Mouse (Mus musculus): ENCODE results near the gene Crnkl1. TPM values are rescaled to one million over a fixed set of nuclear protein-coding genes. Genes with fewer than 3 reads are reported as not detected.
A peak's percentile ranks its signal among the peaks of the same experiment; 100 is the strongest.
"Not testable (repeated sequence)": the region's sequence is repeated elsewhere in the genome, so short reads cannot be mapped to it uniquely, and the experiment has no call there.

The Crnkl1 gene
- polyA plus RNA-seq, 1 experiment from 2014 or later: 24.1 TPM

GRCm38 (mm10) chr2:145948402-145948954, 13.7 kb upstream of the Crnkl1 start:
- Histone ChIP-seq H3K4me3 (ENCODE audit: low read depth, low read length) (no peak overlapping the region), H3K36me3 (ENCODE audit: control insufficient read depth, insufficient read depth, low read length) (no peaks in the 10 kb centered on the region), H3K4me2 (ENCODE audit: low read depth, low read length) (no peak overlapping the region), H3K9me3 (ENCODE audit: control insufficient read depth, low read length) (no peaks in the 10 kb centered on the region), H3K4me1 (ENCODE audit: control insufficient read depth, insufficient read depth, low read length) (no peaks in the 10 kb centered on the region), H3K27ac (replicated peaks; ENCODE audit: low read depth, low read length) (no peak overlapping the region), H3K9ac (ENCODE audit: low read depth, low read length) (no peak overlapping the region), H3K27me3 (replicated peaks; ENCODE audit: control insufficient read depth, insufficient read depth, low read length) (peaks cover 4% of the 10 kb centered on the region; the same call in 1 of the 2 replicates)
- no peak for DNase-seq (ENCODE audit: low spot score)
- no peak for ATAC-seq (ENCODE audit: low read depth)
- 63% methylated on average over 7 of the region's 7 CpGs for WGBS

- DNase-seq (ENCODE audit: low spot score) (peak; percentile 33), ATAC-seq (ENCODE audit: low read depth) (no peak)
- H3K4me3 ChIP-seq (ENCODE audit: low read depth, low read length): no peak overlapping the region
- no peak overlapping the region for H3K27ac ChIP-seq (replicated peaks; ENCODE audit: low read depth, low read length)
- no peaks in the 10 kb centered on the region for H3K4me1 ChIP-seq (ENCODE audit: control insufficient read depth, insufficient read depth, low read length)
- no peaks in the 10 kb centered on the region for H3K36me3 ChIP-seq (ENCODE audit: control insufficient read depth, insufficient read depth, low read length)
- no peaks in the 10 kb centered on the region for H3K27me3 ChIP-seq (replicated peaks; ENCODE audit: control insufficient read depth, insufficient read depth, low read length)
- H3K4me2 ChIP-seq (ENCODE audit: low read depth, low read length): no peak overlapping the region
- 50% methylated on average over 3 of the region's 3 CpGs for WGBS
- H3K9ac ChIP-seq (ENCODE audit: low read depth, low read length): no peak overlapping the region
- no peaks in the 10 kb centered on the region for H3K9me3 ChIP-seq (ENCODE audit: control insufficient read depth, low read length)
Measured at GRCm38 (mm10) chr2:145944286-145944685, 9.5 kb upstream of the Crnkl1 start.

GRCm38 (mm10) chr2:145941403-145941802, 6.6 kb upstream of the Crnkl1 start:
- no peak for ATAC-seq (ENCODE audit: low read depth)
- no peak for DNase-seq (ENCODE audit: low spot score)

GRCm38 (mm10) chr2:145936975-145937374, 2.2 kb upstream of the Crnkl1 start:
- Histone ChIP-seq H3K9ac (ENCODE audit: low read depth, low read length) (no peak overlapping the region), H3K4me2 (ENCODE audit: low read depth, low read length) (no peak overlapping the region), H3K4me1 (ENCODE audit: control insufficient read depth, insufficient read depth, low read length) (peaks cover 6% of the 10 kb centered on the region; the same call in 1 of the 2 replicates), H3K27me3 (replicated peaks; ENCODE audit: control insufficient read depth, insufficient read depth, low read length) (no peaks in the 10 kb centered on the region), H3K27ac (replicated peaks; ENCODE audit: low read depth, low read length) (no peak overlapping the region), H3K4me3 (ENCODE audit: low read depth, low read length) (no peak overlapping the region), H3K9me3 (ENCODE audit: control insufficient read depth, low read length) (no peaks in the 10 kb centered on the region), H3K36me3 (ENCODE audit: control insufficient read depth, insufficient read depth, low read length) (peaks cover 7% of the 10 kb centered on the region)
- no peak for ATAC-seq (ENCODE audit: low read depth)
- WGBS: 87% methylated on average over 8 of the region's 8 CpGs
- DNase-seq (ENCODE audit: low spot score): no peak

More at GRCm38 (mm10) chr2:145941403-145941802, 6.6 kb upstream of the Crnkl1 start:
- no peaks in the 10 kb centered on the region for H3K36me3 ChIP-seq (ENCODE audit: control insufficient read depth, insufficient read depth, low read length)
- H3K4me3 ChIP-seq (ENCODE audit: low read depth, low read length): no peak overlapping the region
- H3K9me3 ChIP-seq (ENCODE audit: control insufficient read depth, low read length): no peaks in the 10 kb centered on the region
- no peak overlapping the region for H3K4me2 ChIP-seq (ENCODE audit: low read depth, low read length)
- 63% methylated on average over 3 of the region's 3 CpGs for WGBS
- H3K27me3 ChIP-seq (replicated peaks; ENCODE audit: control insufficient read depth, insufficient read depth, low read length): no peaks in the 10 kb centered on the region
- H3K4me1 ChIP-seq (ENCODE audit: control insufficient read depth, insufficient read depth, low read length): no peaks in the 10 kb centered on the region
- no peak overlapping the region for H3K9ac ChIP-seq (ENCODE audit: low read depth, low read length)
- H3K27ac ChIP-seq (replicated peaks; ENCODE audit: low read depth, low read length): no peak overlapping the region

- ATAC-seq (ENCODE audit: low read depth) (no peak), DNase-seq (ENCODE audit: low spot score) (no peak)
- peaks cover 92% of the 10 kb centered on the region for H3K36me3 ChIP-seq (ENCODE audit: control insufficient read depth, insufficient read depth, low read length)
- WGBS: 79% methylated on average over 8 of the region's 8 CpGs
- H3K9me3 ChIP-seq (ENCODE audit: control insufficient read depth, low read length): no peaks in the 10 kb centered on the region
- no peaks in the 10 kb centered on the region for H3K27me3 ChIP-seq (replicated peaks; ENCODE audit: control insufficient read depth, insufficient read depth, low read length)
- H3K4me2 ChIP-seq (ENCODE audit: low read depth, low read length): no peak overlapping the region
- H3K4me1 ChIP-seq (ENCODE audit: control insufficient read depth, insufficient read depth, low read length): no peaks in the 10 kb centered on the region
- H3K27ac ChIP-seq (replicated peaks; ENCODE audit: low read depth, low read length): no peak overlapping the region
- no peak overlapping the region for H3K9ac ChIP-seq (ENCODE audit: low read depth, low read length)
- H3K4me3 ChIP-seq (ENCODE audit: low read depth, low read length): no peak overlapping the region
Measured at GRCm38 (mm10) chr2:145920941-145921650, 13.7 kb downstream of the Crnkl1 start.

- not testable (repeated sequence) for ATAC-seq (ENCODE audit: low read depth); H3K27me3 ChIP-seq (replicated peaks; ENCODE audit: control insufficient read depth, insufficient read depth, low read length); H3K4me2 ChIP-seq (ENCODE audit: low read depth, low read length); H3K9ac ChIP-seq (ENCODE audit: low read depth, low read length); DNase-seq (ENCODE audit: low spot score); H3K27ac ChIP-seq (replicated peaks; ENCODE audit: low read depth, low read length); H3K4me3 ChIP-seq (ENCODE audit: low read depth, low read length); H3K9me3 ChIP-seq (ENCODE audit: control insufficient read depth, low read length)
- peaks cover 17% of the 10 kb centered on the region for H3K4me1 ChIP-seq (ENCODE audit: control insufficient read depth, insufficient read depth, low read length)
- 44% methylated on average over 4 of the region's 4 CpGs for WGBS
- peaks cover 33% of the 10 kb centered on the region for H3K36me3 ChIP-seq (ENCODE audit: control insufficient read depth, insufficient read depth, low read length)
Measured at GRCm38 (mm10) chr2:145905884-145906283, 28.9 kb downstream of the Crnkl1 start.

GRCm38 (mm10) chr2:145905156-145905555, 29.7 kb downstream of the Crnkl1 start:
- WGBS: 84% methylated on average over 6 of the region's 6 CpGs

GRCm38 (mm10) chr2:145903983-145904616, 30.7 kb downstream of the Crnkl1 start:
- Histone ChIP-seq H3K9ac (ENCODE audit: low read depth, low read length) (peak overlapping the region; percentile 97), H3K4me3 (ENCODE audit: low read depth, low read length) (peak overlapping the region; percentile 98), H3K4me2 (ENCODE audit: low read depth, low read length) (peak overlapping the region; percentile 78), H3K4me1 (ENCODE audit: control insufficient read depth, insufficient read depth, low read length) (peaks cover 17% of the 10 kb centered on the region), H3K36me3 (ENCODE audit: control insufficient read depth, insufficient read depth, low read length) (peaks cover 17% of the 10 kb centered on the region; the same call in 1 of the 2 replicates), H3K27me3 (replicated peaks; ENCODE audit: control insufficient read depth, insufficient read depth, low read length) (no peaks in the 10 kb centered on the region), H3K9me3 (ENCODE audit: control insufficient read depth, low read length) (no peaks in the 10 kb centered on the region), H3K27ac (replicated peaks; ENCODE audit: low read depth, low read length) (no peak overlapping the region; the same call in 1 of the 2 replicates)
- 25% methylated on average over 12 of the region's 12 CpGs for WGBS
- no peak for ATAC-seq (ENCODE audit: low read depth)
- DNase-seq (ENCODE audit: low spot score): no peak

More at GRCm38 (mm10) chr2:145905156-145905555, 29.7 kb downstream of the Crnkl1 start:
- Histone ChIP-seq H3K9ac (ENCODE audit: low read depth, low read length) (no peak overlapping the region), H3K36me3 (ENCODE audit: control insufficient read depth, insufficient read depth, low read length) (peaks cover 26% of the 10 kb centered on the region; the same call in 1 of the 2 replicates), H3K4me3 (ENCODE audit: low read depth, low read length) (no peak overlapping the region), H3K4me1 (ENCODE audit: control insufficient read depth, insufficient read depth, low read length) (peaks cover 17% of the 10 kb centered on the region), H3K4me2 (ENCODE audit: low read depth, low read length) (no peak overlapping the region), H3K27ac (replicated peaks; ENCODE audit: low read depth, low read length) (no peak overlapping the region), H3K27me3 (replicated peaks; ENCODE audit: control insufficient read depth, insufficient read depth, low read length) (no peaks in the 10 kb centered on the region), H3K9me3 (ENCODE audit: control insufficient read depth, low read length) (no peaks in the 10 kb centered on the region)
- ATAC-seq (ENCODE audit: low read depth): no peak
- DNase-seq (ENCODE audit: low spot score): no peak

Measured in embryonic facial prominence, embryonic 14.5 days (tissue).